Mouse (Mus musculus) neutrophil, adult 5-6 weeks (primary cell): ENCODE measurements around the gene Pla2g7. TPM values are rescaled to one million over a fixed set of nuclear protein-coding genes. Genes with fewer than 3 reads are reported as not detected.
"Not testable (repeated sequence)": the region's sequence is repeated elsewhere in the genome, so short reads cannot be mapped to it uniquely, and the experiment has no call there.

Experiments used
- ATAC-seq: fragments of 151-379, 151-347 bp; 2 replicates; pipeline ENCODE4 v1.8.0; 2017; ENCODE audit warnings: mild to moderate bottlenecking, moderate TSS enrichment; ENCODE audit not compliant: insufficient number of reproducible peaks, poor library complexity, low FRiP score, severe bottlenecking; ENCODE audit errors: extremely low read depth
- total RNA-seq: library from RNA; stranded (forward); fragments of 200-1000 nt; gene quantifications from 2 replicates; pipeline ENCODE4 v1.2.3, GENCODE M21; 2017

The Pla2g7 gene
- total RNA-seq = 658 and 695 TPM in 2 replicates

DNA sequence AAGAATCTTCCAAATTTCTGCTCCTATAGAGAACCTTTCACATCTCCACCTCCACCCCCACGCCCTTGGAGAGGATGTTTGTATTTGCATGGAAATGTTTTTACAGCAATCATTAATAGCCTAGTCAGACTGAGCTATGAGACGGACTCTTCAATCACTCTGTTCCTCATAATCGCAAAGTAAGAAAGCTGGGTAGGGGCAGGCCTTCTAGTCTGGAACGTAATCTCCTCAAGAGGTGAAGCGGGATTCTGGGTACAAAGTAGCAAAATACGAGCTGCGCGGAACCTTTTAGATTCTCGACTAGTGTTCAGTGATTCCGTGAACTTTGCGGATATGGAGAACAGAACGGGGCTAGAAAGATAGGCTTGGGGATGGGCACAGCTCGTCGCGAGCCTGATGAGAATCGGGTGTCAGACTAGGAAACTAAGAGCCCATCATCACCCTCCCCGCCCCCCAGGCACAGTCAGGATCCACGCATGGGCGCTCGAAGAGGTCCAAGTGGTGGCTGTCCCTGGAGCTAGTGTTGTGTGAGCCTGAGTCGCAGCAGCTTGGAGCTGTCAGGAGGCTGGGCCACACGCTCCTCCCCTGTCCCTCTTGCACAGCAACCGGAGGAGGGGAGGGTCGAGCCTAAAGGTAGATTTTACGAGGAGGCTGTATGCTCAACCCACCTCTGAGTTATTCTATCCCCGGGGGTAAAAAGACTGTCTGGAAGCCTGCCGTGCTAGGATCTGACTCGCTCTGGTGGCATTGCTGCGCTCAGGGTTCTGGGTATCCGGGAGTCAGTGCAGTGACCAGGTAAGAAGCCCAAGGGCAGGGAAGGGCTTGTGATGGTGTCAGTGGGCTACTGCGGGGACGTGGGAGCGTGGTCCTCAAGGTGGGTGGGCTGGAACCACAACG, at the start of gene Pla2g7:
Pla2g7 (plus strand) TSS at position 107 of the 897 bp plus-strand sequence.
- ATAC-seq = peak; percentile 59; the same call in 1 of the 2 replicates

- ATAC-seq = peak; percentile 71
These were observed 49.1 kb upstream of the Pla2g7 start for GRCm38 (mm10) chr17:43518644-43519409.

- ATAC-seq = no peak
These were observed 47.7 kb upstream of the Pla2g7 start for GRCm38 (mm10) chr17:43520166-43520565.

DNA sequence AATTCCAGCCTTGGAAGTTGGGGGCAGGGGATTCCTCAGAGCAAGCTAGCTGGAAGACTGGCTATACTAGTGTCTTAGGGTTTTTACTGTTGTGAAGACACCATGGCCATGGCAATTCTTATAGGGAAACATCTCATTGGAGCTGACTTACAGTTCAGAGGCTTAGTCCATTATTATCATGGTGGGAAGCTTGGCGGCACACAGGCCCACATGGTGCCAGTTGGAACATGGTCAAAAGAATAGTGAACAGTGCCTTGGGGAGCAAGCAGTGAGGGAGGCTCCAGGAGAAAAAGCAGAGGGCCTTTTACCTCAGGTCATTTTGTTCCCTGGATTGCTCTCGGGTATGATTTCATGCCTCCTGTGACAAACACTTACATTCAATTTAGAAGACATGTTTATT, 37.4 kb upstream of the Pla2g7 start:
- no peak for ATAC-seq

- ATAC-seq = no peak
These were observed 36.7 kb upstream of the Pla2g7 start for GRCm38 (mm10) chr17:43531192-43531591.

- no peak for ATAC-seq
These were observed 33.3 kb upstream of the Pla2g7 start for GRCm38 (mm10) chr17:43534362-43535222.

DNA sequence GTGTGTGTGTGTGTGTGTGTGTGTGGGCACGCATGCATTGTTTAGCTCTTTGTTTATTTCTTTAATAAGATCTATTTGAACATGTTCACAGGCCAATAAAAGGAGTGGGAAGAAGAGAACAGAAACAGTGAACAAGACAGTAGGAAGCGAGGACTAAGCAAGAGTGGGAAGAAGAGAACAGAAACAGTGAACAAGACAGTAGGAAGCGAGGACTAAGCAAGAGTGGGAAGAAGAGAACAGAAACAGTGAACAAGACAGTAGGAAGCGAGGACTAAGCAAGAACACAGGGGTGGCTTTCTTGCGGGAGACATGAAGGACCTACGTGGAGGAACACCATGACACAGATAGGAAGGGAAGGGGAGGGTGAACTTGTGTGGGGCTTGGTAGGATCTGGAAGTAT, 31.1 kb upstream of the Pla2g7 start:
- not testable (repeated sequence) for ATAC-seq

DNA sequence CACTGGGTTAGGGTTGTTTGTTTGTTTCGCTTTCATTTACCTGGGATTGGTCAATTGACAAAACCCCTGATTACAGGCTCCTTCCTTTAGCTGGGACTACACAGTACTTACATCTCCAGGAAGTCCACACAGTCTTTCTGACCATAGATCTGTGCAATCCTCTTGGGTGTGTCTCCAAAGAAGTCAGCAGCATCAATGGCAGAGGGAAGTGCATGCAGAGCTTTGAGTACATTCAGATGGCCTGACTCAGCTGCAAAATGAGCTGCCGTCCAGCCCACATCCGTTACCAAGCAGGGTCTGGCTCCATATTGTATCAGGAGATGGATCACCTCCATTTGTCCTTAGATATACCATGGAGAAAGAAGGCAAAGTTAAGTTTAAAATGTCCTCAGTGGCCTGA, 29.1 kb upstream of the Pla2g7 start:
- ATAC-seq = peak; percentile 51; the same call in 1 of the 2 replicates

GRCm38 (mm10) chr17:43543539-43543938, 24.4 kb upstream of the Pla2g7 start, which contains the start of gene Ankrd66:
TSS of gene Ankrd66 (minus strand) at chr17:43543639.
- no peak for ATAC-seq

DNA sequence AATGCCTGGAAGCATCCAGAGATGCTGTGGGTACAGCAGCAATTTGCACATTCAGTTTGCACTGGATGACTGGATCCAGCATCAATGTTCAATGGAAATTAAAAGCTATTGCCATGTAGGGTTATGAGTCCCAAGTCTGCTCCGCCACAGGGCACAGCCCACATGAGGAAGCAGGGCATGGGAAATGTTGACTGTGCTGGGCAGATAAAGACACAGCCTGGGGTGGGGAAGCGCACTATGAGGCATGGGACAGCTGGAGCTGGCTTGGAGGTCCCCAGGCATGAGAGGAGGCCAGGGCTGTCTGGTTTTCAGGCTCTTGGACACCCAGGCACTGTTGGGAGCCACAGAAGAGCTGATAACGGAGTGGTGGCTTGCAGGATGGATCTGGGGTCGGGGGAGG, 23.9 kb upstream of the Pla2g7 start:
- no peak for ATAC-seq

GRCm38 (mm10) chr17:43551122-43551630, 16.7 kb upstream of the Pla2g7 start:
- ATAC-seq = no peak

DNA sequence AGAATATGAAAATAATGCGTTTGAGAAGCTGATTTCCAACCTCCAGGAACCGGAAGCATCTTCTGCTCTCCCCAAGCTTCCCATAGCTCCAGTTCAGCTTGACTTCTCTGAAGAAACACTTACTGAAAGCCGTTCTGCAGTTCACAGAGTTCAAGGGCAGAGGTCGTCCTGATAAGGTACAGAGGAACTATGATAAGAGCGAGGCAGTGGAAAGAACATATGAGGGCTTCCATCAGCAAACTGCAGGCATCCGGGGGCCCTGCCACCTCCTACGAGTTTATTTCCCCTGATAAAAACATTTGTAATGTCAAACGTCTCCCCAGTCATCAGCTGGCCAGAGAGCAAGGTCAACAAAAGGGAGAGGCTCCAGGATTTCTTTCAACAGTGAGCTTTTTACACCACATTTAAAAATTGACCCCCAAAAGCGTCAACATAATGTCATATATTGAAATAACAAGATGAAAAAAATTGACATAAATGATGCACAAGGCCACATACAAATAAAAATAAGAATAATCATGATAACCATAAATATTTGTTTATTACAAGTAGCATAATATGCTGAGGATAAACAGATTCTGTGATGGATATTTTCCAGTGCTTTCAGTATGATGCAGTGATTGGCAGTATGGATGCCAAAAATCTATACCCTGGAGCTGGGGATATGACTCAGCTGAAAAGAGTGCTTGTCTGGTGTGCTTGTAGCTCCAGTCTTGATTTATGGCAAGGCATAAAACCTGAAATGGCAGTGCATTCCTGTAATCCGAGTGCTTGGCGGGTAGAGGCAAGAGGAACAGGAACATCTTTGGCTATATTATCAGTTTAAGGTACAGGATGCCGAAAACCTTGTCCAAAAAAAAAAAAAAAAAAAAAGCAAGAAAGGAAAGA, 13.1 kb upstream of the Pla2g7 start:
- ATAC-seq = no peak

DNA sequence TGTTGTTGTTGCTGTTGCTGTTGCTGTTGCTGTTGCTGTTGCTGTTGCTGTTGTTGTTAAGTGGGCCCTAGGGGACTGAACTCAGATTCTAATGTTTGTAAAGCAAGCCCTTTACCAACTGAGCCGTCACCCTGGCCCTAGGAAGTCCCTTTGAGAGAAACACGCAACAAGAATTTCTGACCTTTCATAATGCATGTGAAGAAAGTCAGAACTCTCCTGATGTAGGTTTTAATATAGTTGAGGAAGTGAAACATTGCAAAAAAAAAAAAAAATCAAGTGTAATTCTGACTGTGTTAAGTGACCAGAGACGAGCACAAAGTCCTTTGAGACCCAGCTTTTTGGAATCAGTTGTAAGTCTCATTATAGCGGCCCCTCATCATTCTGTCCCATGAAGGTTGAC, 10.8 kb upstream of the Pla2g7 start:
- ATAC-seq = no peak

DNA sequence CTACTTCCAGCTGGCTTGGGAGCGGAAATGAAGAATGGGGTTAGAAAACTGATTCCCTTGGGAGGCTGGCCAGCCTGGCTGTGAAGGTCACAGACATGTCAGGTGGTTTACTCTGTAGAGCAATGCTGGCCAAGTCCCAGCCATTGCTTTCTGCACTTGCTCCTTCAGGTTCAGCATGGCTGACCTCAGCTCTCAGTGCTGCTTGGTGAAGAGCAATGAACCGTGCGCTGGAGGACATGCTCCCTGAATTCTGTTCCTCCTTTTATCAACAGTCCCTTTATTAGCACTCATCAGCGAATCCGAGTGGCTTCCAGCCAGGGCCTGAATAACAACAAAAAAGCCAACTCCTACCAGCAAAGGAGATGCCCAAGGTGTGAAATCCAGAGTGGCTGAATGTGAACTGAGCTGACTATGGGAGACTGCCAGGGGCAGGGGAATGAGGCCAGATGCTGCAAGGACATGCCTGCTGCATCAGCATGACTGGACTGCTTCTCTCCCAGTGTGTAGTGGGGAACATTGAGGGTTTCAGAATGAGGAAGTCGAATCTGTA, 10.3 kb upstream of the Pla2g7 start:
- peak; percentile 90 for ATAC-seq

DNA sequence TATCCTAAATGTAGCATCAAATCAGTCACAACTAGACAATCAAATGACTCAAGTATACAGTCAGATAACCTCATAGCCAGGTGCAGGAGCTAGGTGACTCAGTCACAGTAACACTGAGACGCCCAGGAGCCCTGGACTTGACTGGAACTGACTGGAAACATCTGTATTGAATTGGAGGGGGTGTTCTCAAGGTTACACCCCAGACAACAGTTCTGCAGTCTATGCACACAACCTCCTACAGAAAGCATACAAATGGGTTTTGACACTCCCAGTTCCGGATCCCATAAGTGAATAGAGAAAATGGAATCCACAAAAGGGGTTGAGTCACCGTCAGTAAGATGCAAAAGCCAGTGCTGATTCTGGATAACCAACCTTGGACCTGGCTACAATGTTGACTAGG, 9.2 kb upstream of the Pla2g7 start:
- no peak for ATAC-seq

- no peak for ATAC-seq
These were observed 4.5 kb upstream of the Pla2g7 start for GRCm38 (mm10) chr17:43563192-43563987.

DNA sequence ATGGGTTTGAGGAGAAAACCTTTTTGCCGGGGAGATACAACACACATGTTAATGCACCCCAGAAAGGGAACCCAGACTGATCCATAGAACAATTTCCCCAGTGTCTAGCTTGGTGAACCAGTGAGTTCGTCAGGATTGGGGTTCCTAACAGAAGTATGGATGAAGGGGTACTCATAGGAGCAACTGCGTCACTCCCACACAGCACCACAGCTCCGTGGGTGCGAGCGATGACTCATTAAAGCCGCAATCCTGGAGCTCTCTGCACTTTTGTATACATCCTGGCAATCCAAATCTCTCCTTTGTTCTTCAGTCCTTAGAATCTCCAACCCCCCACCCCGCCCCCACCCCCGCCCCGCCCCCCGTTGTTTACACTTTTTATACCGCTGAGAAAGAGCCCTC, 306 bp upstream of the Pla2g7 start:
- ATAC-seq = no peak
